Mouse (Mus musculus): ENCODE data around the gene Syt6. TPM values are rescaled to one million over a fixed set of nuclear protein-coding genes. Genes with fewer than 3 reads are reported as not detected.

The Syt6 gene
- polyA plus RNA-seq, 1 experiment from 2014 or later = 0.51 TPM

- no peak overlapping the region for H3K9ac ChIP-seq
- H3K4me2 ChIP-seq = no peak overlapping the region
- no peaks in the 10 kb centered on the region for H3K9me3 ChIP-seq
- no peaks in the 10 kb centered on the region for H3K36me3 ChIP-seq
- H3K27ac ChIP-seq = no peak overlapping the region
- ATAC-seq (ENCODE audit: borderline replicate concordance, extremely low read depth, low FRiP score, low TSS enrichment) = no peak; the same call in 1 of the 2 replicates
- 1% methylated on average over 14 of the region's 14 CpGs for WGBS
- peaks cover 17% of the 10 kb centered on the region for H3K4me1 ChIP-seq
- H3K27me3 ChIP-seq = peaks cover 79% of the 10 kb centered on the region
- H3K4me3 ChIP-seq = no peak overlapping the region
These were observed 1.3 kb upstream of the Syt6 start for GRCm38 (mm10) chr3:103573791-103574166.

GRCm38 (mm10) chr3:103574566-103575155 lies 370 bp upstream of the Syt6 start:
- Histone ChIP-seq H3K27me3 (peaks cover 82% of the 10 kb centered on the region), H3K9me3 (no peaks in the 10 kb centered on the region), H3K9ac (no peak overlapping the region), H3K4me1 (peaks cover 17% of the 10 kb centered on the region), H3K4me2 (peak overlapping the region; percentile 95), H3K4me3 (peak overlapping the region; percentile 46; the same call in 1 of the 2 replicates), H3K27ac (no peak overlapping the region), H3K36me3 (no peaks in the 10 kb centered on the region)
- WGBS = 11% methylated on average over 22 of the region's 22 CpGs
- no peak for ATAC-seq (ENCODE audit: borderline replicate concordance, extremely low read depth, low FRiP score, low TSS enrichment)

- Histone ChIP-seq H3K27me3 (peaks cover 80% of the 10 kb centered on the region), H3K27ac (no peak overlapping the region), H3K4me2 (peak overlapping the region; percentile 95), H3K9ac (peak overlapping the region; percentile 23; the same call in 1 of the 2 replicates), H3K4me1 (peaks cover 17% of the 10 kb centered on the region), H3K9me3 (no peaks in the 10 kb centered on the region), H3K36me3 (no peaks in the 10 kb centered on the region), H3K4me3 (peak overlapping the region; percentile 46)
- 1% methylated on average over 57 of the region's 69 CpGs for WGBS
- peak; percentile 37; the same call in 1 of the 2 replicates for ATAC-seq (ENCODE audit: borderline replicate concordance, extremely low read depth, low FRiP score, low TSS enrichment)
These were observed 1.0 kb downstream of the Syt6 start for GRCm38 (mm10) chr3:103575893-103576641.

- Histone ChIP-seq H3K36me3 (no peaks in the 10 kb centered on the region), H3K4me3 (no peak overlapping the region), H3K4me1 (no peaks in the 10 kb centered on the region), H3K27ac (no peak overlapping the region), H3K9me3 (no peaks in the 10 kb centered on the region), H3K27me3 (no peaks in the 10 kb centered on the region), H3K9ac (no peak overlapping the region), H3K4me2 (no peak overlapping the region)
- 91% methylated on average over 17 of the region's 17 CpGs for WGBS
- ATAC-seq (ENCODE audit: borderline replicate concordance, extremely low read depth, low FRiP score, low TSS enrichment) = no peak; the same call in 1 of the 2 replicates
These were observed 12.1 kb downstream of the Syt6 start for GRCm38 (mm10) chr3:103587136-103587535.

- WGBS = 77% methylated on average over 5 of the region's 5 CpGs
- no peaks in the 10 kb centered on the region for H3K27me3 ChIP-seq
These were observed 12.6 kb downstream of the Syt6 start for GRCm38 (mm10) chr3:103587672-103588071.

GRCm38 (mm10) chr3:103589636-103590035 lies 14.6 kb downstream of the Syt6 start:
- Histone ChIP-seq H3K9ac (no peak overlapping the region), H3K4me1 (0 out of 2 replicates have a peak, but pooled peaks cover 6% of the 10 kb centered on the region), H3K4me2 (no peak overlapping the region), H3K27ac (no peak overlapping the region), H3K9me3 (no peaks in the 10 kb centered on the region), H3K36me3 (no peaks in the 10 kb centered on the region), H3K27me3 (no peaks in the 10 kb centered on the region), H3K4me3 (no peak overlapping the region)
- no peak for ATAC-seq (ENCODE audit: borderline replicate concordance, extremely low read depth, low FRiP score, low TSS enrichment)
- WGBS = 48% methylated on average over 5 of the region's 5 CpGs

More at GRCm38 (mm10) chr3:103587672-103588071, 12.6 kb downstream of the Syt6 start:
- Histone ChIP-seq H3K4me1 (no peaks in the 10 kb centered on the region), H3K27ac (no peak overlapping the region), H3K4me3 (no peak overlapping the region), H3K9ac (no peak overlapping the region), H3K9me3 (no peaks in the 10 kb centered on the region), H3K36me3 (no peaks in the 10 kb centered on the region), H3K4me2 (no peak overlapping the region)
- ATAC-seq (ENCODE audit: borderline replicate concordance, extremely low read depth, low FRiP score, low TSS enrichment) = no peak

GRCm38 (mm10) chr3:103592636-103593035 lies 17.6 kb downstream of the Syt6 start:
- Histone ChIP-seq H3K4me1 (0 out of 2 replicates have a peak, but pooled peaks cover 6% of the 10 kb centered on the region), H3K36me3 (no peaks in the 10 kb centered on the region), H3K4me3 (no peak overlapping the region), H3K9me3 (no peaks in the 10 kb centered on the region), H3K9ac (no peak overlapping the region), H3K4me2 (no peak overlapping the region), H3K27me3 (no peaks in the 10 kb centered on the region), H3K27ac (no peak overlapping the region)
- 87% methylated on average over 5 of the region's 5 CpGs for WGBS
- ATAC-seq (ENCODE audit: borderline replicate concordance, extremely low read depth, low FRiP score, low TSS enrichment) = no peak

GRCm38 (mm10) chr3:103593631-103594030 lies 18.6 kb downstream of the Syt6 start:
- Histone ChIP-seq H3K4me1 (0 out of 2 replicates have a peak, but pooled peaks cover 6% of the 10 kb centered on the region), H3K27ac (peak overlapping the region; percentile 19; the same call in 1 of the 2 replicates), H3K4me2 (no peak overlapping the region), H3K36me3 (no peaks in the 10 kb centered on the region), H3K9me3 (no peaks in the 10 kb centered on the region), H3K4me3 (no peak overlapping the region), H3K27me3 (no peaks in the 10 kb centered on the region), H3K9ac (no peak overlapping the region)
- 35% methylated on average over 5 of the region's 5 CpGs for whole genome bisulfite sequencing
- ATAC-seq (ENCODE audit: borderline replicate concordance, extremely low read depth, low FRiP score, low TSS enrichment) = no peak

- Histone ChIP-seq H3K4me3 (no peak overlapping the region), H3K9ac (no peak overlapping the region), H3K27ac (no peak overlapping the region), H3K36me3 (no peaks in the 10 kb centered on the region), H3K9me3 (no peaks in the 10 kb centered on the region), H3K4me2 (no peak overlapping the region), H3K27me3 (no peaks in the 10 kb centered on the region), H3K4me1 (0 out of 2 replicates have a peak, but pooled peaks cover 6% of the 10 kb centered on the region)
- 72% methylated on average over 7 of the region's 7 CpGs for WGBS
- ATAC-seq (ENCODE audit: borderline replicate concordance, extremely low read depth, low FRiP score, low TSS enrichment) = no peak
These were observed 20.3 kb downstream of the Syt6 start for GRCm38 (mm10) chr3:103595271-103595810.

- WGBS = 75% methylated on average over 4 of the region's 4 CpGs
These were observed 22.6 kb downstream of the Syt6 start for GRCm38 (mm10) chr3:103597586-103597985.

GRCm38 (mm10) chr3:103601011-103601410 lies 26.0 kb downstream of the Syt6 start:
- ATAC-seq (ENCODE audit: borderline replicate concordance, extremely low read depth, low FRiP score, low TSS enrichment) = no peak
- WGBS = 36% methylated on average over 7 of the region's 7 CpGs

More at GRCm38 (mm10) chr3:103597586-103597985, 22.6 kb downstream of the Syt6 start:
- Histone ChIP-seq H3K36me3 (no peaks in the 10 kb centered on the region), H3K27ac (no peak overlapping the region), H3K4me1 (peaks cover 10% of the 10 kb centered on the region; the same call in 1 of the 2 replicates), H3K9ac (no peak overlapping the region), H3K27me3 (no peaks in the 10 kb centered on the region), H3K9me3 (no peaks in the 10 kb centered on the region), H3K4me2 (no peak overlapping the region), H3K4me3 (no peak overlapping the region)
- no peak for ATAC-seq (ENCODE audit: borderline replicate concordance, extremely low read depth, low FRiP score, low TSS enrichment)

GRCm38 (mm10) chr3:103601561-103601960 lies 26.5 kb downstream of the Syt6 start:
- Histone ChIP-seq H3K4me3 (no peak overlapping the region), H3K9me3 (no peaks in the 10 kb centered on the region), H3K4me1 (peaks cover 7% of the 10 kb centered on the region; the same call in 1 of the 2 replicates), H3K36me3 (no peaks in the 10 kb centered on the region), H3K4me2 (no peak overlapping the region), H3K27ac (no peak overlapping the region), H3K27me3 (no peaks in the 10 kb centered on the region), H3K9ac (no peak overlapping the region)
- no peak for ATAC-seq (ENCODE audit: borderline replicate concordance, extremely low read depth, low FRiP score, low TSS enrichment)
- 56% methylated on average over 1 of the region's 1 CpGs for WGBS

More at GRCm38 (mm10) chr3:103601011-103601410, 26.0 kb downstream of the Syt6 start:
- H3K36me3 ChIP-seq = no peaks in the 10 kb centered on the region
- no peaks in the 10 kb centered on the region for H3K9me3 ChIP-seq
- no peaks in the 10 kb centered on the region for H3K27me3 ChIP-seq
- H3K4me3 ChIP-seq = no peak overlapping the region
- no peak overlapping the region for H3K4me2 ChIP-seq
- peaks cover 4% of the 10 kb centered on the region; the same call in 1 of the 2 replicates for H3K4me1 ChIP-seq
- H3K27ac ChIP-seq = no peak overlapping the region
- no peak overlapping the region for H3K9ac ChIP-seq

Measured in lung, embryonic 15.5 days (tissue).